Mouse (Mus musculus) retina, postnatal 7 days (tissue): ENCODE data around the gene Arhgdib.
"Not testable (repeated sequence)": the region's sequence is repeated elsewhere in the genome, so short reads cannot be mapped to it uniquely, and the experiment has no call there.

ENCODE experiments used
- DNase-seq: peaks from one replicate; pipeline ENCODE4 v3.0.0-alpha.2; 2012; ENCODE audit warnings: low read depth, low spot score

The Arhgdib gene

DNA sequence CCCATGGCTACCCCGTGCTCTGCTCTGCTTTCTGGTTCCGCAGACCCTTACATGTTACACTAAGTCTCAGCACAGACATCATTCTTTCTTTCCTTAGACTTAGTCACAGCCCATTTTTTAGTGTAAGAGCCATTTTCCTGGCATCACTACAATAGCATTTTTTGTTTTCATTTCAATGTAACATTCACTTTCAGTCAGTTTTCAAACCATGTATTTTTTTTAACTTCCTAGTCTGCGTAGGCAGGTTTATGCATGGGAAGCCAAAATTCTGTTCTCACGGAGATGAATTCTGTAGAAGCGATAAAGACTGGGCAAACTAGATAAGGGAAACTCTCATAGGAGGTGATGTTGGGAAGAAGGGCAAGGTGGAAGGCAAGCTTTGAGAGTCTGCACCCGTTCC lies 52.1 kb downstream of the Arhgdib start:
- no peak for DNase-seq

DNA sequence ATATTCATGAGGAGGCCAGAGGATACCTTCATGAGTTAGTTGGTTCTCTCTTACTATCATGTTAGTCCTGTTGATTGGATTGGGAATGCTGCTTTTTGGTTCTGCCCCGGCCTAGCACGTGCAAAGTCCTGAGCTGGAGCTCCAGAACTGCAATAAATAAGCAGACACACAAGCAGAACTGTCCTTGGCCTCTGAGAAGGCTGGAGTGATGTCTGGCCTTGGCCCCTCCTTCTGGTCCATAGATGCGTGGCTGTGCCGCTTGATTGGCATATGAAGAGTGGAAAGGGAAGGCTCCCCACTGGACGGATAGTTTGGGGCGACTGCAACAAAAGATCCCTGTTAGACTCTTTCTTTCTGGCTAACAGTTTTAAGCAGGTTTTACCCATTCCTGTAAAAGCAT lies 52.6 kb downstream of the Arhgdib start:
- DNase-seq: no peak

DNA sequence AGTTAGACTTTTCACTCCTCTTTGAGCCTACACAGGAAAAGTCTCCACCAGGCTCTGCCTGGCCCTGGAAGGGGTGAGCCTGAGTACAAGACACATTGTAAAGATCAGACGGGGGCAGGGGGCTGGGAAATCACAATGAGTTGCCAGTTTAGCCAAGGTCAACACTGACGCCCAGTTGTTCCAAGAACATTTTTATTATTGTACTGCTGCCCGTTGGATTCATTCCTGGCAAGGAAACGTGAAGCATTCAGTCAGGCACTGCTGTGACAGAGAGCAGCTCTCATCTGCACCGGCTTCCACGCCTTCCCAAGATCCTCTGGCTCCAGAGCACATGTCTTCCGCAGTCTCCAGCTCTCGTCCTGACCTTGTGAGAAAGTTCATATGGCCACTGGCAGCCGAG lies 53.8 kb downstream of the Arhgdib start:
- no peak for DNase-seq

DNA sequence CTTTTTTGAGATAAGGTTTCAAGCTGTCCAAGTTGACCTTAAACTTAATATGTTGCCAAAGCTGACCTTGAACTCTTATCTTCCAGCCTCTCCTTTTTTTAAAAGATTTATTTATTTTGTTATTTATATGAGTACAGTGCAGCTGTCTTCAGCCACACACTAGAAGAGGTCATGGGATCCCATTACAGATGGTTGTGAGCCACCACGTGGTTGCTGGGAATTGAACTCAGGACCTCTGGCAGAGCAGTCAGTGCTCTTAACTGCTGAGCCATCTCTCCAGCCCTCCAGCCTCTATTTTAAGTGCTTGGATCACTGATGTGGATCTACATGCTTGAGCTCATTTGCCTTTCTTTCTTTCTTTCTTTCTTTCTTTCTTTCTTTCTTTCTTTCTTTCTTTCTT lies 56.9 kb downstream of the Arhgdib start:
- not testable (repeated sequence) for DNase-seq

DNA sequence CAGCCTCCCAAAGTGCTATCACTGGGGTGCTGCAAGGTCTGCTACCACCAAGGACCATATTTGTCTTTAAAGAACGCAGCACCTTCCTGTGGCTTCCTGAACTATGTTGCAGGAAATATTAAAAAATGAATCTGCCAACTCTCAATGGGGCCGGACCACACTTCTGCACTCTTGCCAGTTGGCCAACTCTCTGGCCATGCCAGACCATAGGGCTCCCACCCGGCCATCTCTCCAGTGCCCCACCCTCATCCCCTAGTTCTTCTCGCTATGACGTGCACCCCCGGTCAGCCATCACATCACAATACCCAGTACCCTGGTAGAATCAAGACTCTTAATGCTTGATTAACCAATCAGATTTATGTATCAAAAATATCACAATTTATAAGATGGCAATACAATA lies 57.7 kb downstream of the Arhgdib start:
- no peak for DNase-seq

DNA sequence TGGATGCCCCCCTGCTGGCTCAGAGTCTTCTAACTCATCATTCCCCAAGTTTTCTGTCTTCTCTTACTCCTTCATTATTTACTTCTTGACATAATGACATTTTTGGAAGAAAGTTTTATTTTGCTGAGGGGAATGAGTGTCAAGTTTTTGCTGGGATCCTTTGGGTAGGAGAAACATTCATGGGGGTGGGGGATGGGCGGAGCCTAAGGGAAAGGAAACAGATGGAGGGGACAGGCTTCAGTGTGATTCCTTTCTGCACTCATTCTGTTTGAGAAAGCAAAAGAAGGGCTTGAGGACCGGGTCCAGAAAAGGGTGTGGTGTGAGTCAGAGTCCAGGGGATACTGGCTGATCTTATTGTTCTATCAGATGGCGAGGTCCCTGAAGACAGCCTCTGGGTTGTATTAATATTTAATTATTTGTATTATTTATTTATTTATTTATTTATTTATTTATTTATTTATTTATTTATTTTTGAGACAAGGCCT lies 58.2 kb downstream of the Arhgdib start:
- DNase-seq: no peak

DNA sequence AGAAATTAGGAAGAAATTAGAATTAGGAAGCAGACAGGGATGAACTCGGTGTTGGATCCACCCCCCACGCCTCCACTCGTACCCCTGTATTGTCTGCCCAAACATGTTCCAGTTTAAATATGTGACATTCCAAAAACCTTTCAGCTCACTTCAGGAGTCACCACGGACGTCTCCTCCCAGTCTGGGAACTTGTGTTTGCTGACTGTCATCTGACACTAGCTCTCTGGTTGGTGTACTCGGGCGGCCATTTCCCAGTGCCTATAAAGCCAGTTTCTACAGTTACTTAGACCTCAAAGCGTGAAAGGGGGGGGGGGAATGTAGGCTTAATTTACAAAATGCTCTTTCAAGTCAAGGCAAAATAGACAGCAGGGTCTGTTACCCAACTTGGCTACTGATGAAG lies 60.0 kb downstream of the Arhgdib start:
- no peak for DNase-seq

DNA sequence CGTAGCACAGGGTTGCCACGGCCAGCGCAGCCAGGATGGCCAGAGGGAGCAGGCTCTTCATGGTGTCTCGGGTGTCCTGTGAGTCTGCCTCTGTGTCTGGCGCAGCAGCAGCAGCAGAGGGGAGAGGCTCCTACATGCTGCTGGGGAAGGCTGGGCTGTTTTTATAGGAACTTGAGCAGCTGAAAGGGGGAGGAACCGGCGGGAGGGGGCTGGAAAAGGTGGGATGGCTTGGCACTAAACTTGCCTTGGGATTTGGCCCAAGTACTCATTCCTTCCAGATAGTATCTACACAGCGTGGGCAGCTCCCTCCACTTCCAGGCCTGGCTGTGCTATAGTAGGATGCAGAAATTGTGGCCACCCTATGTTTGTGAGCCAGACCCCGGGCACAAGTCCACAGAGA lies 66.0 kb downstream of the Arhgdib start, which contains the start of gene Mgp:
Mgp (minus strand) TSS at position 154 of the 400 bp plus-strand sequence.
- no peak for DNase-seq

DNA sequence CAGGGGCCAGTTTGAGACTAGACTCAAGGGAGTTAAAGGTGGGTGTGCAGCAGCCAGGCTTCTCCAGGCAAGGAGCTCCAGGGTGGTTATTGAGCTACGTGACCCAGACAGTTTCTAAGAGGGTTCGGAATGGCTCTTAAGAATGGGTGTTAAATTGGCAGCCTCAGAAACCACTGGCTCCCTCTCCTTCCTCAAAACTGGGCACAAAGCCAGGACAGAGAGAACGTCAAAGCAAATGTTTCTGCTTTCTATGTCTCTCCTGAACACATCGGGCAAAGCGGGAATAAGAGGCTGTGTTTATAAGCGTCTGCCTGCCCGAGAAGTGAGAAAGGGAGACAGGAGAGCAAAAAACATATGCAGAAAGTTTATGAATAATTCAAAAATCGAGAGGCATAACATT lies 67.1 kb downstream of the Arhgdib start:
- no peak for DNase-seq
